Mouse (Mus musculus) retina, postnatal 7 days (tissue): ENCODE results near the gene Pde4d.

Experiments
- DNase-seq: peaks from one replicate; pipeline ENCODE4 v3.0.0-alpha.2; 2012; ENCODE audit warnings: low read depth, low spot score

Pde4d gene

DNA sequence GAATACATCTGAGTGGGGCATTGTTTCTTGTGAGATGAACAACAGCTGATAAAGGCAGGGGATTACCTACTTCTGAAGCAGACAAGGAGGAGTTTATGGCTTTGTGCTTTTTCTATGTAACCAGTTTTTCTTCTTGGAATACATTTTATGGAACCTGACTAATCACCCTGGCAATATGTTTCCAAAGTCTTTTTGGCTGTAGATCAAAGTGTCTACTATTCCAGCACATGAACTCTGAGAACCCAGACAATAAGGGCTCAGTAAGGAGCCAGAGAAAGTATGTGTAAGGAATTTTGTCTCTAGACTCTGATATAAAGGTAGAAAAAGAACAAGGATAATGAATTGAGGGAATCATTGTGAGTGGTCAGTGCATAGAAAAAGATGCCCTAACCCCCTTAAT lies 40.1 kb downstream of the Pde4d start:
- DNase-seq: no peak

DNA sequence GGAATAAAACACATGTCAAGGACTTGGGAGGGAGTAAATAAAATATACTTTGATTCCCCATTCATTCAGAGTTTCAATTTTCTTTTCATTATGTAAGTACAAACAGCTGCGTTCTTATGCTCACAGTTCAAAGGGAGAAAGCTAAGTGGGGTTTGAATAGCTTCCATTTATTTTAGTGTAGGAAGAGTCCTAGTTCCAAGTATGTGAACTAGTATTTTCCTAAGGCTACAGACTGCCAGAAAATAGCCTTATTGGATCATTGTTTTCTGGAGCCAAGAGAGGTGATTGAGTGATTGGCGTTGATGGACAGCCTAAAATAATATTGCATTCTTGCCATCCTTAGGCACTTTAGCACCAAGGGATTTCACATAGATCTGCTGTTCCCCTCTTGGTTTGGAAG lies 41.1 kb downstream of the Pde4d start:
- DNase-seq: no peak

DNA sequence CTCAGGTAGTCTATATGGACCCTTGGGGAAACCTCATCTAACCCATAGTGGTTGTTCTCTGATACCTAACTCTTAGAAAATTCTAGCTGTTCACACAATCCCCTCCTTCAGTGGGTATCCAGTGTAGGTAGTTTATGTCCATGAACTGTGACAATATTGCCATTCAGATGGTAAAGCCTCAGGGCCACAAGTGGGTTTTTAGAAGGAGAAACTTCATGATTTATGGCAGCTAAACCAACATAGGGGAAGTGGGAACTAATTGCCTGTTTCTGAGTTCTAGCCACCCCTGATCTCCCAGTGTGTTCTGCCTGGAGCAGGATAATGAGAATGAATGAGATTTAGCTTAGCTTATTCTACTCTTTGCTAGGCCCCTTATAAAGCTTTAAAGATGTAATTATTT lies 43.1 kb downstream of the Pde4d start:
- no peak for DNase-seq

DNA sequence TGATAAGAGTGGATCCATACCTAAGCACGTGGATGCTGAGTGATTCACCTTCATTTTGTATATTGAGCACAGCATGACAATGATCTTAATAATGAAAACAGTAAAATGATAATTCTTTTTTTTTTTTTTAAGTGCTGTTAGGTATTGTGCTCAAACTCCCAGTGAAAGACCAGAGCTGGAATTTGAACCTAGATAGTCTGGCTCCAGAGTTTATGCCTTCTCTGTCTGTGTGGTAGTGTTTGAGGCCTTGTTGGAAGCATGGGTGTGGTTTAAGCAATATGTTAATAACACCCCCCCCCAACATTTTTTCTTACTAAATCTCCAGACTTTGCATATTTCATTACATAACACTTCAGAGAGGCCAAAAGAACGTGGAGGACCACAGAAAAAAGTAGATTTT lies 44.6 kb downstream of the Pde4d start:
- no peak for DNase-seq

DNA sequence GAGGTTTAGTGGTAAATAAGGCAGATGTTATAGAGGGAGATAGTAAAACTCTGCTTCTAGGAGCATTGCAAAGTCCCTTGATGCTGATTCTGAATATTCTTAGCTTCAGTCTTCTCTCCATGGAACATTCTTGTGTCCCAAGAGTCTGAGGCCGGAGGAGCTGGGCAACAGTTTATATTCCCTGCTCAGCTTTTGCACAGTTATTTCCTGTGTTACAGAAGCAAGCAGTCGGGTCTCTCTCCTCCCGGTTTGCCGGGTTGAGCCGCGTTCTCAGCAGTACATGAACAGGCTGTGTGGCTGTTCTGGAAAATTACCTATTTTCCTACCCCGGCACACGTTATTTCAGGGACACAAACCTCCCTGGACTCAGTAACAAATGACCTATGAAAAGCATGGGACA lies 48.0 kb downstream of the Pde4d start:
- no peak for DNase-seq

DNA sequence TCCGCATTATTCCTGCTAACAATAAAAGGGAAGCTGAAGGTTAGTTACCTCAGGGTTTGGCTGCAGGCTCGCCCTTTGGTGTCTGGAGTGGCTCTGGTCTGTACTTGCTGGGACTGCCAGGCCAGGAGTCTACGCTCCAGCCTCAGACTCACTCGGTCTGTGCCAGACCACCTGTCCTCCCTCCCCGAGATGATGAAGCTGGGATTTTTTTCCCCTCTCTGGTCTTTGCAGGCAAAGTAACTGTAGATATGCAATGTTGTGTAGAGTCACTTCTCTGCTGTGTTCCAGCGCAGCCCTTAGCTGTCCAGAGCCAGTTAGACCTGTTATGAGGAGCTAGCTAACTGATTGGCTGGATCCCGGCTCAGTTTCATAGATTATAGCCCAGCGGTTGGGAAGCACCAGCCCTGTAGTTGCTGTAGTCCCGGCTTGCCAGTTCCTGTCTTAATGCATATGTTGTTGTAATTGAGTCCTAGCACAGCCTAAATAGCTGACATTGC lies 48.5 kb downstream of the Pde4d start:
- DNase-seq: no peak

DNA sequence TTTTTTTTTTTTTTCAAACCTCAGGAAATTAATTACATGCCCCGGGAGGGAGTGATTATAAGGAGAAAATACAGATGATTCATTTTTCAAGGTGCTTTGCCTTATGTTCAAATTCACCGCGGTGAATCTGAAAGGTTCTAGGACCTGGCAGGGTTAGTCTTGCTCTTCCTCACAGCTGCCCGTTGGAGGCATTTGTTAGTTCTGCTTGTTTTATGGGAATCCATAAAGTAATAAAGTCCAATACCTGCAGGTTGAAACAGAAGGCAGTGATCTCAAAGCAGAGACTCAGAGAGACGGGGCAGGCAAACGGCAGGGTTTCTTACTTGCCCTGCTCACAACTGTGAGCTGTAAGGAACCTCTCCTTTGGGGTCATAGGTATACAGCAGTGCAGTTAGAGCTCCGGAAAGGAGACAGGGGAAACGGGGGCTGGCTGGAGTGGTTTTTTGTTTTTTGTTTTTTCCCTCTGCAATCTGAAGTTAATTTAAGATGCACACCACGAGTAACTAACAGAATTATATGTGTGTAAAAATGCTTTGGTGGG lies 49.1 kb downstream of the Pde4d start:
- DNase-seq: no peak

DNA sequence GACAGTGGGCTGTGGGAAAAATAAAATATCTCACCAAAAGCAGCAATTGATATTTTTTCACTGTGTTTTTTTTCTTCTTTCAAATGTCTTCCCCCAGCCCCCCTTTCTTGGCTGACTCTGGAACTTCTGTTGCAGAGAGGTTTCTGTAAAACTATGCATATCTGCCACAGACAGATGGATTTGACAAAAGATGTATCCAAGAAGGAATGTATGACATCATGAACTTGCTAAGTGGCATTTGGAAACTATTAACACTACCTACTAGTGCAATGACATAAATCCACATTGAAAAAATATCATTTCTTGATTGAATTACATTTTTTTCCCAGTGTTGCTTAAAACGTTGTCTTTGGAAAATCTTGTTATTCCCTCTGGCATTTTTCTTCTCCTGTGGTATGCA lies 51.6 kb downstream of the Pde4d start:
- DNase-seq: no peak

DNA sequence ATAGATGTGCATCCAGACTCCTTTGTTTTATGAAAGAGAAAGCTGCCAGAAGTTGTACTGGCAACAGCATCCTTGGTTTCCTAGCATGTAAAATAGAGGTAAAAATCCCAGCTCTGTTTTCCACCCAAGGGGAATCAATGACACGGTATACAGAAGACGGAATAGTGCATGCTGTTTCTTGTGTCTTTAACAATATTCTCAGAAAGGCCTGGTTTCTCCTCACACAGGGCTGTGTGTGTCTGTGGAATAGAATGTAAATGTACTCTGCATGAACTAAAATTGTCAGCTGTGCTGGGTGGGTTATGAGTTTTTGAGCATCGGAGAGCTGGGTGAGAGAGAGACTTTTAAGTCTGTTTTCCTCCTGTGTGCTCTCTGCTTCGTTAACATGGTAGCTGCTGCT lies 74.8 kb downstream of the Pde4d start:
- DNase-seq: no peak

DNA sequence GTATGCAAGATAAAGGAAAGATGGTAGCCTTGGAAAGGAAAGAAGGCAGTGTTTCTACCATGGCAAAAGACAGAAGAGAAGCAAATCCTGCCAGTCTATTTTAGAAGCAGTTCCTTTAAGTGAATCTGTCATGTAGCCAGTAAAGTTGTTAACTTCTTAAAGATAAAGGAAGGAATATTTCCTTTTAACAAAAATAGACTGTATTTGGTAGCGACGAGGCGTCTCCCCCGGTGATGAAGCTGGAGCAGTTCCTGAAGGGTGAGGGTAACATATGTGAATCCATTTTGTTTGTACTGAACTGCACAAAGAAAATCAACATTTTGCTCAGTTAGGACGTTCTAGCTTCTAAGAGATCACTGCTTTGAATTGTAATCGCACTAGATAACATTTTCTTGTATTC lies 75.2 kb downstream of the Pde4d start:
- no peak for DNase-seq

DNA sequence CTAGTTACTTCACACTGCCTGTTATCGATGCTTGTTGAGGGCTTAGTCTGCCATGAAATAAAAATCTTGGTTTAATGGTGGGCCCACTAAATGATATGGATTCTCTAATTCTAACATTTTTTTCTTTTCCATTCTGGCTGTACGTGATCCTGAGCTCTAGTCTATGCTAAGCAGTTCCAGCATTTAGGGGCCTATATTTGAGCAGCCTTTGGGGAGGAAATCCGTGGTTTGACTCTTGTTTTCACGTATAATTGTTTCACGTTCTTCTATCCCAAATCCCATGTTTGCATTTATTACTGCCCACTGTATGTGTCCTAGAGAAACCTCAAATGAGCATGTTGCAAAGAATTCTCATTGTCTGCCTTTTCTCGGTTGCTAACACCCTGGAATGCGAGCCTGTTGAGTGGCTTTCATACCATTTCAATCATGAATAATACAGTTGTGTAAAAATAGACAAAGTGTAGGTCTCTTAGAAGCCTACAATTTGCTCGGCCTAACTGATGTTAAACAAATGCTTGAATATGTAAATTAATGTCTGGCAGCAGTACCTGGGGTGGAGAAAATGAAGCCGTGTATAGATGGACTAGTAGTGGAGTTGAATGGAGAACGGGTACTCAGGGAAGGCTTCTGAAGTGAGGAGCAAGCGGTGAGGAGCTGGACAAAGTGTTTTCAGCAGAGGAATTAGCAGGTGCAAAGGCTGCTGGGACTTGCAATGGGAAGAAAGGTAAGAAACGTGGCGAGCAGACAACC lies 76.7 kb downstream of the Pde4d start:
- DNase-seq: no peak

DNA sequence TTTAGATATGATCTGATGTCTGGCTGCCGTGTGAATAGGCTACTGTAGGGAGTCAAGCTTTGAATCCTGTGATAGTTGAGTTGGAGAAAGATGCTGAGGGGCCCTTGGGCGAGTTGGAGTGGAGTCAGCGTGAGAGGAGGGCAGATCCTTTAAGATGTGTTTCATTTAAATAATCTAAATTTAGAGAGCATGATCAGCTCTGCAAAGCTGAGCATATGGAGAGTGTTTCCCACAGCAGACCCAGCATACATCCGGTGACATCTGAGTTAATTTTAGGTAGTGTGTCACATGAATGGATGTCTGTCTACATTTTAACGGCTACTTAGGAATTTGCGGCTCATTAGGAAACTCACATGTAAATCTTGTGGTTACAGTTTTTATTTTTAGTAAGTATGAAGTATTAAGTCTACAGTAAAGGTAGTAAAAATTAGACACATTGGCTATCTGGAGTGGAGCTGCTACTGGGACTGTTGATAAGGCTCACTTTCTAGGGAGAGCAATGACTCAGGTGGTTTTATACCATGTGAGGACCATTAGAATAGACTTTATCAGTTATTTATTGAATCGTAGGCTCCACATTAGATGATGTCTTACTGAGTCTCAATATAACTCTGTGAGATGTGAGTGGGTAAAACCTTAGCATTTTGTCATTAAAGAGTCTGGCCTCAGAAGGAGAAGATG lies 77.5 kb downstream of the Pde4d start:
- no peak for DNase-seq

DNA sequence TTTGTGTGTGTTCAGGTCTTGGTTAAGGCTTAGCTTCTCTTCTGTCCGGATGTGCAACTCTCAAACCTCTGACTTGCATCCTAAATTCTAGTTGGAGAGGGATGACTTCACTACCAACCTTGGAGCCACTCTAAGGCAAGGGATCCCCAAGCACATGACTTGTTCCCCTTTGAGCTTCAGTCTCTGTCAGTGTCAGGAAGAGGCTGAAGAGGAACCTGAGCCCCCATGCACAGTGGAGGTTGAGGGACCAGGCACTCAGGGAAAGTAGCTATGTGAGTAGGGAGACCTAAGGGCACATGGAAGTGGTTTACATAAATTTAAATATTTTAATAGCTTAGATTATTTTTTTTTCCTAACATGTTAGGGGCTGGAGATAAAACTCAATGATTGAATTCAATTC lies 78.6 kb downstream of the Pde4d start:
- DNase-seq: no peak

DNA sequence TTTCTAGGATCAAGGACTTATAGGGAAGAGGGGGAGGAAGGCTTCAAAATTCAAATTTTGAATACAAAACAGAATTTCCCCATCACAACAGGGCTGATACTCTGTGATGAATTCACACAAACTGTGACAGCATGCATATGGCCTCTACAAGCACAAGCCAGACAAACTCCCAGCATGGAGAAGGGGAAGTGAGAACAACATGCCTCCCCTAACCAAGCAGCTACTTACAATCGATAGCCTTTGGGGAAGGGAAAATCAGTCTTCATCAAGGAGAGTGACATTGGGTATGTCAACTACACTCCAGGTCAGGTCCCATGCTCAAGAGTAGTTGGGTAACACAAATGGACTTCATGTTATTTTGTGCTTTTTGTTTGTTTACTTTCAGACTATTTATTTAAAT lies 83.1 kb downstream of the Pde4d start:
- DNase-seq: no peak

DNA sequence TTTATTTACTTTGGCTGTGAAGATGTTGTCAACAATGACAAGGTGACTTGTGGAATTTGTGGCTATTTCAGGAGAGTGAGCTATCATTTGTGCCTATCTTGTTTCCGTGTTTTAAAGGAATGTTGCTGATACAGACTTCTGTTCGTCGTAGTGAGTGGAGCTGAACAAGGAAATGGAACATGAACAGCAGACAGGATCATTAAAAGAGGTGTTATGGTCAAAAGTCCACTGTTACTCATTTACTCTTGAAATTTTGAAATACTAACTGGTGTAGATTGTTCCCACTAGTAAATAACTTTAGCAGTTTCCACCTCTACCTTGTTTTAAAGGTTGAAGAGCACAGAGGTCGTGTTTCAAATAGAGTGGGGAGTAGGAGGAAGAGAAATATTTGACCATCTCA lies 86.7 kb downstream of the Pde4d start:
- no peak for DNase-seq

DNA sequence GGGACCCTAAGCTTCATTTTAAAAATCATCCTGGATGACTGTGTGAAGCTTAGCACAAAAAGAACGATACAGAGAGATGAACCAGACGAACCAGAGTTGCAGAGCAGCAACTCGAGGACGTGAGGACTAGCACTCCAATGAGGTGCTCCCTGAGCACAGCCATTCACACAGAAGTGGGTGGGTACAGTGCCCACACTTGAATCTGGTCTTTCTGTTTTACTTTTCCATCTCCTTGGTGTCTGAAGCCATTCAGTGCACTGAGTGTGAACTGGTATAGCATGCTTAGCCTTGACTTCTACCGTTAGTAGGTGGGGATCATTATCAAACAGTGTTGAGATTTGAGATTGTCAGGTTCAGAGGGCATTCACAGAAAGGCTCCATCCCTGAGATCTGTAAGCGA lies 87.2 kb downstream of the Pde4d start:
- no peak for DNase-seq

DNA sequence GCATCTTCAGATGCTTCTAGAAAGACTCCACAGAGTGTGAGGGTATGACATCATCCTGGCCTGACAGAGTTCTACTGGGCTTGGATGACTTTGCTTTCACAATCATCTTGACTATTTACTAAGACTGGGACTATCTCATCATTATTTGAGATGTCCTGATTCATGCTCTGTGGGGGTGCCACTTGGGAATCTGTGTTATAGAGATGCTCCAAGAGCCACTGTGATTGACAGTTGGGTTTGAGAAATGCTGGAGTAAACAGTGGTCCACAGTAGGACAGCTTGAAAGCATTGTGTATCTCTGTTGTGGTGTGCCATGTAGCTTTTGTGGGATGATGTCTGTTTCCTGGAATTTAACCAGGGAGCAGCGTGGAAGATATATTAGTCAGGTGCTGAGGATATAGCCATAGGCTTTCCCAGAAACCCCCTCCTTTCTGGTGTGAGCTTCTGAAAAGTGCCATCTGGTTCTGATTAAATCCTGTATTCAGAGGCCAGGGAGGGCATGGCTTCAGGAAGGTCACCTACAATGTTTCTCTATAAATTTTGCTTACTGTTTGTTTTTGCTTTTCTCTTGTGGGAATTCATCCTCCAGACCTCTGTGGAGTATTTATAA lies 89.1 kb downstream of the Pde4d start:
- DNase-seq: no peak

DNA sequence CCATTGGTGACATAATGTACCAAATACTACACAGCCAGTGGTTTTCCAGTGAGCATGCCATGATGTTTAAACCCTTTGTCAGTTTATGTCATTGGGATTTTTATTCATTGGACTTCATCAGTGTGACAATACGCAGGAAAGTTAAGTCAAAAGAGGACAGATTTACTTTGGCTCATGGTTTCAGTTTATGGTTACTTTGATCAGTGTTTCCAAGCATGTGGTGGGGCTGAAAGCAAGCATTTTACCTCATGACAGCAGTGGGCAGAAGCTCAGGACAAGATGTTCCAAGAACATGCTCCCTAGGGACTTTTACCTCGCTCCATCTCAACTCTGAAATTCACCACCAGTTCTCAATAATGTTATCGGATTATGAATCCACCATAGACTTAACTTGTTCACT lies 91.7 kb downstream of the Pde4d start:
- no peak for DNase-seq

DNA sequence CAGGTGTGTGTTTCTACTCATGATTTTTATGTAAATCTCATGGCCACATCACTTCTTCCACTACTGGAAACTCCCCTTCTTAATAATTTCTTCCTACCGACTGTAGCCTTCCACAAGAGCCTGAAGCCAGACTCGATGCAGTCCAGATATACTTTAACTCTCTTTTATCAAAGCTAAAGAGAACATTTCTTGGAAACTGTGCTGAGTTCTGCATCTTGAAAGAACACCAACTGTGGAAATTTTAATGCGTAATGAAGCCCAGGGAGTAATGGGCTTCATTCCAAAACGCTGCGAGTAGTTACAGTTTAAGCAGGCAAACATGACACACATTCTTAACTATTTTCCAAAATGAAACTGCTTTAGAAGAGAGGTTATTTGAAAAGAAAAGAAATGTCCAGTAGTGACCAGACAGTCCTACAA lies 92.6 kb downstream of the Pde4d start:
- no peak for DNase-seq

DNA sequence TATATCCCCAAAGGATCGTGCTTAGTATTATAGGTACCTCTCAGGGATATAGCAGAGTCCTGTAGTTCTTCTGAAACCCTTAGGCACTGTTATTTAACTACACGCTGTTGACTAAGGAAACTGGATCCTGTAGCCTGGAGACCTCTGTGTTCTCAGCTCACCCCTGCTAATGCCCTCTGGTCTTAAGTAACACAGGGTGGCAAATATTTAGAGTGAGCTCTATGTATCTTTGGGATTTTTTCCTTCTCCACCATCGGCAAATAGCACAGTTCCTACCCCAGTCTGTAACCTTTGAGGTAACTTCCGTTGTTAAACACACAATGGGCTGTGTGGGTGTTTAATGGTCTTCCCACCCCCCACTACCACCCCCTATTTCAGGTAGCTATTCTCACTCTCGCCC lies 102.5 kb downstream of the Pde4d start:
- DNase-seq: no peak

DNA sequence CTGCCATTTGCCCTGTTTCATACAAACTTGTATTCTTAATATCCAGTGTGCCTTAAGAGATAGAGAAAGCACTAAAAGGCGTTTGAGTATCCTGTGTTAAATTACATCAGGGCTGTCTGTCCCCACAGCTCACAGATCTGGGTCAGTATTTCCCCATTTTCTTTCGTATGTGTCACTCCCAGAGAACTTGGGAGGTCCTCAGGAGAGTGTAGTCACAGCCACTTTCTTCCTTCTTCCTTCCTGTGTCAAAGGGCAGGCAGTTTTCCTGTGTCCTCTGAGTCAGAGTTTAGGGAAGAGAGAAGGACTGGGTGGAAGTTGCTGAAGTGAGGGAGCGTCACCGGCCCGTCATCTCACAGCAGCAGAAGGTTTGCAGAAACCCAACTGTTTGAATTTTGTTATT lies 103.2 kb downstream of the Pde4d start:
- no peak for DNase-seq

DNA sequence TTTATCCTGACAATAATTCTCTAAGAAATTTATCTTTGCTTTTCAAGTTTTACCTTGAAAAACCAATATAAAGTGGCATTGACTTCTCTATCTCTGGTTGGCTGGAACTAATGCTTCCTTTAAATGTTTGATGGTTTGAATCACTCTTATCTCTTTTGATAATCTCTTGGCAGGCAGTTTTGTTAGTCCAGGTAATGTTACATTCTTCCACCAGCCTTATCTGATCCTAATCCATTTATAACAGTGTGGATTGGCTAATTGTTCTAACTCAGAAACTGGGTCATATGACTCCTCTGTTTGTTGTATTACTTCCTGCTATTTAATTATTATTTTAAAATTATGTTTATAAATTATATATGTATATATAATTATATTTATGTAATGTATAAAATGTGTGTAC lies 105.2 kb downstream of the Pde4d start:
- no peak for DNase-seq

DNA sequence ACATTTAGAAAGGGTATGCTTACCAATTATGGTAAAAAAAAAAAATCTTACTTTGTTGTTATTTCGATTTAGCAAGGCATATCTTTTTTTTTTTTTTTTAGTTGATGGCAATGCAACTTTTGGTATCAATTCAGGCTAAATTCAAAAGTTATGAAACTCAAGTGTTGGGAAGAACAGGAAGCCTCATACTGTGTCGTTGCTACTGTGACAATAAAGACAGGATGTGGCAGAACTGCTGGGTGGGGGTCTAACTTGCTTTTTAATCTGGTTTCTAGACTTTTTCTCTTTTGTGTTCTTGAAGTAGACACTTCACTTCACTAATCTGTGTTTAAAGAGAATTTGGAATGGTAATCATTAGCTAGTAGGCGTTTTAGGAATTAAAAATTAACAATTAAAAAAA lies 147.2 kb downstream of the Pde4d start:
- no peak for DNase-seq
